Mouse (Mus musculus) heart, adult 2 months (tissue): ENCODE results near the gene Armc10.

Experiments used
- CTCF ChIP-seq: fragments of 200-600 bp; IDR thresholded peaks from 2 replicates; pipeline ENCODE4 v1.8.1; 2022; ENCODE audit warnings: antibody characterized with exemption, mild to moderate bottlenecking, moderate library complexity
- POLR2A ChIP-seq: fragments of 200-500 bp; IDR thresholded peaks from 2 replicates; pipeline ENCODE4 v1.6.1; 2011; ENCODE audit warnings: mild to moderate bottlenecking, low read depth, low read length, control low read depth; ENCODE audit not compliant: insufficient read depth

GRCm38 (mm10) chr5:21702873-21703475 is 57.4 kb downstream of the Armc10 start:
- TF ChIP-seq CTCF = no peak
- TF ChIP-seq POLR2A = no peak
